Mouse (Mus musculus): ENCODE measurements around the gene Lrmda. TPM values are rescaled to one million over a fixed set of nuclear protein-coding genes. Genes with fewer than 3 reads are reported as not detected.

Gene Lrmda
- total RNA-seq, 2 experiments from 2014 or later, result 0.81 TPM; not detected in 1

GRCm38 (mm10) chr14:22074229-22074628, 54.7 kb downstream of the Lrmda start:
- intact Hi-C loops (cut with DNase I), result no loop called here
- DNase-seq (ENCODE audit: low spot score in 2 of 2), result no peak

GRCm38 (mm10) chr14:22083931-22084330, 64.4 kb downstream of the Lrmda start:
- no peak for DNase-seq (ENCODE audit: low spot score in 2 of 2)
- intact Hi-C loops (cut with DNase I), result no loop called here

- intact Hi-C loops (cut with DNase I), result no loop called here
- DNase-seq (ENCODE audit: low spot score in 2 of 2), result no peak
Observed at GRCm38 (mm10) chr14:22085411-22085810, 65.9 kb downstream of the Lrmda start.

GRCm38 (mm10) chr14:22088604-22089003, 69.1 kb downstream of the Lrmda start:
- intact Hi-C loops (cut with DNase I), result no loop called here

GRCm38 (mm10) chr14:22089331-22089730, 69.8 kb downstream of the Lrmda start:
- intact Hi-C loops (cut with DNase I), result no loop called here
- DNase-seq (ENCODE audit: low spot score in 2 of 2), result no peak

More at GRCm38 (mm10) chr14:22088604-22089003, 69.1 kb downstream of the Lrmda start:
- DNase-seq (ENCODE audit: low spot score in 2 of 2), result no peak

- intact Hi-C loops (cut with DNase I), result no loop called here
- no peak for DNase-seq (ENCODE audit: low spot score in 2 of 2)
Observed at GRCm38 (mm10) chr14:22089866-22090470, 70.5 kb downstream of the Lrmda start.

- no peak for DNase-seq (ENCODE audit: low spot score in 2 of 2)
Observed at GRCm38 (mm10) chr14:22090778-22091211, 71.3 kb downstream of the Lrmda start.

GRCm38 (mm10) chr14:22091306-22091705, 71.8 kb downstream of the Lrmda start:
- intact Hi-C loops (cut with DNase I), result no loop called here
- DNase-seq (ENCODE audit: low spot score in 2 of 2), result no peak

More at GRCm38 (mm10) chr14:22090778-22091211, 71.3 kb downstream of the Lrmda start:
- intact Hi-C loops (cut with DNase I), result no loop called here

GRCm38 (mm10) chr14:22093124-22093523, 73.6 kb downstream of the Lrmda start:
- no peak for DNase-seq (ENCODE audit: low spot score in 2 of 2)
- intact Hi-C loops (cut with DNase I), result no loop called here

GRCm38 (mm10) chr14:22101961-22102805, 82.7 kb downstream of the Lrmda start:
- intact Hi-C loops (cut with DNase I), result no loop called here
- DNase-seq (ENCODE audit: low spot score in 2 of 2), result no peak

GRCm38 (mm10) chr14:22105855-22106254, 86.3 kb downstream of the Lrmda start:
- intact Hi-C loops (cut with DNase I), result no loop called here
- DNase-seq (ENCODE audit: low spot score in 2 of 2), result no peak

- intact Hi-C loops (cut with DNase I), result no loop called here
- no peak for DNase-seq (ENCODE audit: low spot score in 2 of 2)
Observed at GRCm38 (mm10) chr14:22106777-22107176, 87.3 kb downstream of the Lrmda start.

- intact Hi-C loops (cut with DNase I), result no loop called here
- no peak for DNase-seq (ENCODE audit: low spot score in 2 of 2)
Observed at GRCm38 (mm10) chr14:22109423-22109822, 89.9 kb downstream of the Lrmda start.

- intact Hi-C loops (cut with DNase I), result no loop called here
- no peak for DNase-seq (ENCODE audit: low spot score in 2 of 2)
Observed at GRCm38 (mm10) chr14:22113463-22114361, 94.2 kb downstream of the Lrmda start.

GRCm38 (mm10) chr14:22114651-22115351, 95.3 kb downstream of the Lrmda start:
- no peak for DNase-seq (ENCODE audit: low spot score in 2 of 2)
- intact Hi-C loops (cut with DNase I), result no loop called here

- intact Hi-C loops (cut with DNase I), result no loop called here
- DNase-seq (ENCODE audit: low spot score in 2 of 2), result no peak
Observed at GRCm38 (mm10) chr14:22118096-22118495, 98.6 kb downstream of the Lrmda start.

- DNase-seq (ENCODE audit: low spot score in 2 of 2), result no peak
- intact Hi-C loops (cut with DNase I), result no loop called here
Observed at GRCm38 (mm10) chr14:22118512-22118911, 99.0 kb downstream of the Lrmda start.

GRCm38 (mm10) chr14:22126276-22126675, 106.8 kb downstream of the Lrmda start:
- no peak for DNase-seq (ENCODE audit: low spot score in 2 of 2)
- intact Hi-C loops (cut with DNase I), result no loop called here

GRCm38 (mm10) chr14:22126859-22127258, 107.3 kb downstream of the Lrmda start:
- DNase-seq (ENCODE audit: low spot score in 2 of 2), result no peak
- intact Hi-C loops (cut with DNase I), result no loop called here

All from left cerebral cortex, postnatal 36 days (tissue).